Mouse (Mus musculus): ENCODE data around the gene Osbp. TPM values are rescaled to one million over a fixed set of nuclear protein-coding genes. Genes with fewer than 3 reads are reported as not detected.
A peak's percentile ranks its signal among the peaks of the same experiment; 100 is the strongest.

The Osbp gene
- total and polyA plus RNA-seq, 2 experiments from 2014 or later = 2.8 to 24.6 TPM

- WGBS = 59% methylated on average over 1 of the region's 1 CpGs
- DNase-seq (ENCODE audit: low spot score) (no peak), ATAC-seq (ENCODE audit: low FRiP score) (no peak)
- no peaks in the 10 kb centered on the region for H3K27me3 ChIP-seq (ENCODE audit: insufficient read depth, low read length)
- no peaks in the 10 kb centered on the region for H3K9me3 ChIP-seq (ENCODE audit: low read length)
- H3K36me3 ChIP-seq (ENCODE audit: insufficient read depth, low read length) = no peaks in the 10 kb centered on the region
- no peaks in the 10 kb centered on the region for H3K4me1 ChIP-seq (ENCODE audit: insufficient read depth, low read length)
- H3K27ac ChIP-seq (ENCODE audit: low read depth, low read length) = no peak overlapping the region
- no peak overlapping the region for H3K4me2 ChIP-seq (ENCODE audit: low read depth, low read length, poor library complexity, severe bottlenecking)
- no peak overlapping the region for H3K4me3 ChIP-seq (ENCODE audit: low read depth, low read length)
- no peak for TF ChIP-seq CTCF (IDR thresholded peaks at IDR 0.05)
- no peak overlapping the region for H3K9ac ChIP-seq (replicated peaks; ENCODE audit: low read length, poor library complexity, severe bottlenecking)
Measured at GRCm38 (mm10) chr19:11949878-11950277, 15.9 kb upstream of the Osbp start.

GRCm38 (mm10) chr19:11950747-11951146 lies 15.0 kb upstream of the Osbp start:
- H3K4me2 ChIP-seq (ENCODE audit: low read depth, low read length, poor library complexity, severe bottlenecking) = no peak overlapping the region
- no peaks in the 10 kb centered on the region for H3K36me3 ChIP-seq (ENCODE audit: insufficient read depth, low read length)
- no peak for TF ChIP-seq CTCF (IDR thresholded peaks at IDR 0.05)
- H3K4me1 ChIP-seq (ENCODE audit: insufficient read depth, low read length) = no peaks in the 10 kb centered on the region
- 81% methylated on average over 7 of the region's 7 CpGs for WGBS
- no peak overlapping the region for H3K4me3 ChIP-seq (ENCODE audit: low read depth, low read length)
- H3K27ac ChIP-seq (ENCODE audit: low read depth, low read length) = no peak overlapping the region
- DNase-seq (ENCODE audit: low spot score) (no peak), ATAC-seq (ENCODE audit: low FRiP score) (no peak)
- no peaks in the 10 kb centered on the region for H3K27me3 ChIP-seq (ENCODE audit: insufficient read depth, low read length)
- H3K9ac ChIP-seq (replicated peaks; ENCODE audit: low read length, poor library complexity, severe bottlenecking) = no peak overlapping the region
- no peaks in the 10 kb centered on the region for H3K9me3 ChIP-seq (ENCODE audit: low read length)

GRCm38 (mm10) chr19:11954206-11954605 lies 11.5 kb upstream of the Osbp start:
- H3K27me3 ChIP-seq (ENCODE audit: insufficient read depth, low read length) = no peaks in the 10 kb centered on the region
- peak; percentile 41; the same call in 1 of the 2 replicates for TF ChIP-seq CTCF (IDR thresholded peaks at IDR 0.05)
- 47% methylated on average over 6 of the region's 6 CpGs for WGBS
- DNase-seq (ENCODE audit: low spot score) (peak; percentile 9), ATAC-seq (ENCODE audit: low FRiP score) (peak; percentile 31; the same call in 1 of the 2 replicates)
- no peaks in the 10 kb centered on the region for H3K9me3 ChIP-seq (ENCODE audit: low read length)
- H3K9ac ChIP-seq (replicated peaks; ENCODE audit: low read length, poor library complexity, severe bottlenecking) = no peak overlapping the region
- no peaks in the 10 kb centered on the region for H3K36me3 ChIP-seq (ENCODE audit: insufficient read depth, low read length)
- H3K4me2 ChIP-seq (ENCODE audit: low read depth, low read length, poor library complexity, severe bottlenecking) = no peak overlapping the region
- no peaks in the 10 kb centered on the region for H3K4me1 ChIP-seq (ENCODE audit: insufficient read depth, low read length)
- H3K27ac ChIP-seq (ENCODE audit: low read depth, low read length) = no peak overlapping the region
- no peak overlapping the region for H3K4me3 ChIP-seq (ENCODE audit: low read depth, low read length)

GRCm38 (mm10) chr19:11956636-11957035 lies 9.1 kb upstream of the Osbp start:
- Histone ChIP-seq H3K27me3 (ENCODE audit: insufficient read depth, low read length) (no peaks in the 10 kb centered on the region), H3K4me3 (ENCODE audit: low read depth, low read length) (no peak overlapping the region), H3K9me3 (ENCODE audit: low read length) (no peaks in the 10 kb centered on the region), H3K36me3 (ENCODE audit: insufficient read depth, low read length) (no peaks in the 10 kb centered on the region), H3K9ac (replicated peaks; ENCODE audit: low read length, poor library complexity, severe bottlenecking) (no peak overlapping the region), H3K4me2 (ENCODE audit: low read depth, low read length, poor library complexity, severe bottlenecking) (no peak overlapping the region), H3K27ac (ENCODE audit: low read depth, low read length) (no peak overlapping the region), H3K4me1 (ENCODE audit: insufficient read depth, low read length) (no peaks in the 10 kb centered on the region)
- ATAC-seq (ENCODE audit: low FRiP score) (no peak), DNase-seq (ENCODE audit: low spot score) (no peak)
- WGBS = 87% methylated on average over 5 of the region's 5 CpGs
- no peak for TF ChIP-seq CTCF (IDR thresholded peaks at IDR 0.05)

GRCm38 (mm10) chr19:11957396-11957795 lies 8.3 kb upstream of the Osbp start:
- Histone ChIP-seq H3K36me3 (ENCODE audit: insufficient read depth, low read length) (no peaks in the 10 kb centered on the region), H3K9me3 (ENCODE audit: low read length) (no peaks in the 10 kb centered on the region), H3K9ac (replicated peaks; ENCODE audit: low read length, poor library complexity, severe bottlenecking) (no peak overlapping the region), H3K4me3 (ENCODE audit: low read depth, low read length) (no peak overlapping the region), H3K4me2 (ENCODE audit: low read depth, low read length, poor library complexity, severe bottlenecking) (no peak overlapping the region), H3K27me3 (ENCODE audit: insufficient read depth, low read length) (no peaks in the 10 kb centered on the region), H3K4me1 (ENCODE audit: insufficient read depth, low read length) (no peaks in the 10 kb centered on the region), H3K27ac (ENCODE audit: low read depth, low read length) (no peak overlapping the region)
- 94% methylated on average over 5 of the region's 5 CpGs for WGBS
- ATAC-seq (ENCODE audit: low FRiP score) (no peak), DNase-seq (ENCODE audit: low spot score) (no peak)
- no peak for TF ChIP-seq CTCF (IDR thresholded peaks at IDR 0.05)

- Histone ChIP-seq H3K9me3 (ENCODE audit: low read length) (no peaks in the 10 kb centered on the region), H3K27me3 (ENCODE audit: insufficient read depth, low read length) (no peaks in the 10 kb centered on the region), H3K4me3 (ENCODE audit: low read depth, low read length) (no peak overlapping the region), H3K4me1 (ENCODE audit: insufficient read depth, low read length) (no peaks in the 10 kb centered on the region), H3K36me3 (ENCODE audit: insufficient read depth, low read length) (no peaks in the 10 kb centered on the region), H3K4me2 (ENCODE audit: low read depth, low read length, poor library complexity, severe bottlenecking) (no peak overlapping the region), H3K27ac (ENCODE audit: low read depth, low read length) (no peak overlapping the region), H3K9ac (replicated peaks; ENCODE audit: low read length, poor library complexity, severe bottlenecking) (no peak overlapping the region)
- WGBS = 83% methylated on average over 8 of the region's 8 CpGs
- ATAC-seq (ENCODE audit: low FRiP score) = no peak
- DNase-seq (ENCODE audit: low spot score) = no peak
- TF ChIP-seq CTCF (IDR thresholded peaks at IDR 0.05) = no peak
Measured at GRCm38 (mm10) chr19:11957846-11958245, 7.9 kb upstream of the Osbp start.

All from midbrain, postnatal 0 days (tissue).